Mouse (Mus musculus) small intestine, adult 2 months (tissue): ENCODE measurements at regions not wholly inside any gene's neighbourhood (a gene's known extent, or its start where the extent isn't known, plus 50 kb on each side); places are given as distances from the start of the nearest gene placed in this dataset.
A peak's percentile ranks its signal among the peaks of the same experiment; 100 is the strongest.

Experiments
- H3K27ac ChIP-seq: fragments of 200-500 bp; 2 replicates; pipeline ENCODE4 v1.5.1; 2012; ENCODE audit warnings: low read depth, low read length, control low read depth, inconsistent platforms; ENCODE audit not compliant: insufficient read depth
- H3K27me3 ChIP-seq: fragments of 200-500 bp; 2 replicates; pipeline ENCODE4 v1.6.1; 2012; ENCODE audit warnings: mild to moderate bottlenecking, moderate library complexity, low read length, inconsistent platforms; ENCODE audit not compliant: control insufficient read depth, insufficient read depth
- H3K36me3 ChIP-seq: fragments of 200-500 bp; 2 replicates; pipeline ENCODE4 v1.6.1; 2012; ENCODE audit warnings: mild to moderate bottlenecking, low read length, control low read depth, inconsistent platforms; ENCODE audit not compliant: control insufficient read depth, insufficient read depth
- H3K4me1 ChIP-seq: fragments of 200-500 bp; 2 replicates; pipeline ENCODE4 v1.6.1; 2012; ENCODE audit warnings: low read length, inconsistent platforms, mixed read lengths; ENCODE audit not compliant: control insufficient read depth, insufficient read depth, insufficient read length
- H3K4me3 ChIP-seq: fragments of 200-500 bp; 2 replicates; pipeline ENCODE4 v1.5.1; 2012; ENCODE audit warnings: low read depth, mild to moderate bottlenecking, control low read depth, inconsistent platforms, low read length, moderate library complexity
- CTCF ChIP-seq: fragments of 200-500 bp; IDR thresholded peaks from 2 replicates; pipeline ENCODE4 v1.5.1; 2012; ENCODE audit warnings: low read depth, mild to moderate bottlenecking, control low read depth, inconsistent platforms, low read length, moderate library complexity, mixed read lengths; ENCODE audit not compliant: insufficient replicate concordance, insufficient read length; ENCODE audit errors: extremely low read depth
- POLR2A ChIP-seq: fragments of 200-500 bp; IDR thresholded peaks from 2 replicates; pipeline ENCODE4 v1.6.1; 2012; ENCODE audit warnings: low read depth, mild to moderate bottlenecking, control low read depth, inconsistent platforms, low read length, moderate library complexity
- WGBS: fragments of 180-500 bp; shearing (Covaris S2); methylation state at CpG from one replicate; pipeline ENCODE4 v1.1.7; 2018; 5-methylcytosine and 5-hydroxymethylcytosine counted together

GRCm38 (mm10) chr14:46275455-46275854 lies 103.8 kb upstream of the Gm15217 start:
- 95% methylated on average over 10 of the region's 10 CpGs for WGBS
- Histone ChIP-seq H3K36me3 (no peaks in the 10 kb centered on the region), H3K27ac (no peak overlapping the region), H3K27me3 (no peaks in the 10 kb centered on the region), H3K4me3 (no peak overlapping the region), H3K4me1 (peaks cover 6% of the 10 kb centered on the region; the same call in 1 of the 2 replicates)
- TF ChIP-seq POLR2A = no peak
- TF ChIP-seq CTCF = no peak

- WGBS = 77% methylated on average over 6 of the region's 6 CpGs
- H3K4me1 ChIP-seq = peaks cover 6% of the 10 kb centered on the region; the same call in 1 of the 2 replicates
- peak overlapping the region; percentile 79 for H3K27ac ChIP-seq
- no peaks in the 10 kb centered on the region for H3K27me3 ChIP-seq
- H3K4me3 ChIP-seq = no peak overlapping the region
- TF ChIP-seq CTCF (no peak), POLR2A (no peak)
- no peaks in the 10 kb centered on the region for H3K36me3 ChIP-seq
Measured at GRCm38 (mm10) chr14:46276926-46277831, 102.0 kb upstream of the Gm15217 start.

GRCm38 (mm10) chr14:46277832-46278611 lies 101.2 kb upstream of the Gm15217 start:
- Histone ChIP-seq H3K4me1 (peaks cover 6% of the 10 kb centered on the region; the same call in 1 of the 2 replicates), H3K36me3 (no peaks in the 10 kb centered on the region), H3K4me3 (no peak overlapping the region), H3K27ac (peak overlapping the region; percentile 85), H3K27me3 (no peaks in the 10 kb centered on the region)
- TF ChIP-seq POLR2A (no peak), CTCF (no peak)
- WGBS = 44% methylated on average over 9 of the region's 9 CpGs

GRCm38 (mm10) chr14:46292398-46292797 lies 86.8 kb upstream of the Gm15217 start:
- Histone ChIP-seq H3K4me1 (no peaks in the 10 kb centered on the region), H3K36me3 (no peaks in the 10 kb centered on the region), H3K4me3 (no peak overlapping the region), H3K27ac (no peak overlapping the region), H3K27me3 (no peaks in the 10 kb centered on the region)
- 73% methylated on average over 2 of the region's 2 CpGs for WGBS
- TF ChIP-seq POLR2A (no peak), CTCF (no peak)

- Histone ChIP-seq H3K4me3 (no peak overlapping the region), H3K36me3 (no peaks in the 10 kb centered on the region), H3K27me3 (no peaks in the 10 kb centered on the region), H3K4me1 (no peaks in the 10 kb centered on the region), H3K27ac (no peak overlapping the region)
- TF ChIP-seq CTCF (no peak), POLR2A (no peak)
Measured at GRCm38 (mm10) chr14:46296275-46296674, 82.9 kb upstream of the Gm15217 start.

GRCm38 (mm10) chr14:46300546-46300945 lies 78.7 kb upstream of the Gm15217 start:
- Histone ChIP-seq H3K27me3 (no peaks in the 10 kb centered on the region), H3K4me3 (no peak overlapping the region), H3K36me3 (no peaks in the 10 kb centered on the region), H3K27ac (no peak overlapping the region), H3K4me1 (no peaks in the 10 kb centered on the region)
- no peak for TF ChIP-seq CTCF
- no peak for TF ChIP-seq POLR2A
- WGBS = 50% methylated on average over 1 of the region's 1 CpGs

GRCm38 (mm10) chr14:46302601-46303000 lies 76.6 kb upstream of the Gm15217 start:
- no peaks in the 10 kb centered on the region for H3K27me3 ChIP-seq
- H3K27ac ChIP-seq = no peak overlapping the region
- H3K4me1 ChIP-seq = no peaks in the 10 kb centered on the region
- TF ChIP-seq CTCF (no peak), POLR2A (no peak)
- no peaks in the 10 kb centered on the region for H3K36me3 ChIP-seq
- no peak overlapping the region for H3K4me3 ChIP-seq
- WGBS = 75% methylated on average over 2 of the region's 2 CpGs
